Mouse (Mus musculus) fat pad, adult 2 months (tissue): ENCODE measurements around the gene St14.
A peak's percentile ranks its signal among the peaks of the same experiment; 100 is the strongest.
"Not testable (repeated sequence)": the region's sequence is repeated elsewhere in the genome, so short reads cannot be mapped to it uniquely, and the experiment has no call there.

ENCODE experiments used
- DNase-seq: peaks from one replicate; pipeline ENCODE4 v3.0.0-alpha.2; 2011; ENCODE audit warnings: low read depth, low spot score; ENCODE audit errors: extremely low read depth

St14 gene

GRCm38 (mm10) chr9:31087466-31087865 lies 44.2 kb downstream of the St14 start:
- DNase-seq, result no peak

- DNase-seq, result no peak
These were observed 44.9 kb downstream of the St14 start for GRCm38 (mm10) chr9:31086754-31087145.

- DNase-seq, result no peak
These were observed 45.4 kb downstream of the St14 start for GRCm38 (mm10) chr9:31086085-31086753.

- DNase-seq, result no peak
These were observed 46.1 kb downstream of the St14 start for GRCm38 (mm10) chr9:31085556-31085955.

- no peak for DNase-seq
These were observed 48.9 kb downstream of the St14 start for GRCm38 (mm10) chr9:31082771-31083170.

- no peak for DNase-seq
These were observed 49.5 kb downstream of the St14 start for GRCm38 (mm10) chr9:31082054-31082666.

GRCm38 (mm10) chr9:31080726-31081125 lies 50.9 kb downstream of the St14 start:
- DNase-seq, result no peak

- no peak for DNase-seq
These were observed 56.8 kb downstream of the St14 start for GRCm38 (mm10) chr9:31074836-31075235.

- no peak for DNase-seq
These were observed 57.9 kb downstream of the St14 start for GRCm38 (mm10) chr9:31073797-31074196.

GRCm38 (mm10) chr9:31072256-31072655 lies 59.4 kb downstream of the St14 start:
- DNase-seq, result no peak

- DNase-seq, result no peak
These were observed 60.9 kb downstream of the St14 start for GRCm38 (mm10) chr9:31070706-31071105.

GRCm38 (mm10) chr9:31058723-31059122 lies 72.9 kb downstream of the St14 start:
- peak; percentile 51 for DNase-seq

- not testable (repeated sequence) for DNase-seq
These were observed 80.1 kb downstream of the St14 start for GRCm38 (mm10) chr9:31051509-31051908.

GRCm38 (mm10) chr9:31050208-31050607 lies 81.4 kb downstream of the St14 start:
- no peak for DNase-seq
